Mouse (Mus musculus) bone marrow, adult 2 months (tissue): ENCODE measurements around the gene Extl1.

Source experiments
- CTCF ChIP-seq: fragments of 200-500 bp; IDR thresholded peaks from 2 replicates; pipeline ENCODE4 v1.5.1; 2011; ENCODE audit warnings: low read length, control low read depth; ENCODE audit not compliant: control insufficient read depth, insufficient read depth
- POLR2A ChIP-seq: fragments of 200-500 bp; IDR thresholded peaks from 2 replicates; pipeline ENCODE4 v1.6.1; 2011; ENCODE audit warnings: low read depth, mild to moderate bottlenecking, control low read depth, low read length, borderline replicate concordance; ENCODE audit not compliant: control insufficient read depth

DNA sequence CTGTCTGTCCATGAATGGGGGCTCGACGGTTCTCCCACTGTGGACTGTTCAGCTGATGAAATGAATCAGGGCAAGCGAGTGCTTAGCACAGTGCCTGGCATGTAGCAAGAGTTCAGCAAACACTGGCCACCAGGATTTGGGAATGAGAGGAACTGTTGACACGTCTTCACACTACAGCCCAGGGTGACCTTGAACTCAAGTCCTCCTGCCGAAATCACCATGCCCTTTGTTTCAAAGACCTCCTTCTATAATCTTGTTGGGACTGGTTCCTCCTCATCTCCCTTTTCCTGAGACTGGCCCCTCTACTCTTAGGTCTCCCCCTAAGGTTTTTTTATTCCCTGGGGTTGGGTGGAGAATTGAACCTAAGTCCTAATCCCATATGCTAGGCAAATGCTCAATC lies 71.3 kb downstream of the Extl1 start:
- TF ChIP-seq CTCF (no peak), POLR2A (no peak)
